Mouse (Mus musculus) gastrocnemius, postnatal 14 days (tissue): Measurements from ENCODE around the gene Ssu2. TPM values are rescaled to one million over a fixed set of nuclear protein-coding genes. Genes with fewer than 3 reads are reported as not detected.
A peak's percentile ranks its signal among the peaks of the same experiment; 100 is the strongest.

Experiments used
- DNase-seq: peaks from one replicate; pipeline ENCODE4 v3.0.0; 2021; ENCODE audit warnings: mixed read lengths
- intact Hi-C: fragments of 180-260 bp; cut with DNase I; formaldehyde crosslinking; loops from one replicate; pipeline ENCODE4 v1.15.1; 2025; ENCODE audit warnings: low total_unique reads
- total RNA-seq, 2 experiments: library from RNA; stranded (reverse); gene quantifications; 2 replicates each; pipeline ENCODE4 v1.2.3; 2021

Ssu2 gene
- total RNA-seq, 2 experiments from 2014 or later: 1.9 to 3.3 TPM

- no peak for DNase-seq
- intact Hi-C loops: no loop called here
These were observed 27.1 kb downstream of the Ssu2 start for GRCm38 (mm10) chr6:112360676-112361075.

- intact Hi-C loops: no loop called here
- no peak for DNase-seq
These were observed 28.5 kb downstream of the Ssu2 start for GRCm38 (mm10) chr6:112359341-112359740.

GRCm38 (mm10) chr6:112350452-112350851, 37.4 kb downstream of the Ssu2 start:
- intact Hi-C loops: no loop called here
- DNase-seq: no peak

GRCm38 (mm10) chr6:112339016-112339415, 48.8 kb downstream of the Ssu2 start:
- no peak for DNase-seq
- intact Hi-C loops: no loop called here

GRCm38 (mm10) chr6:112337667-112338066, 50.2 kb downstream of the Ssu2 start:
- no peak for DNase-seq
- intact Hi-C loops: no loop called here

- DNase-seq: no peak
- intact Hi-C loops: no loop called here
These were observed 53.9 kb downstream of the Ssu2 start for GRCm38 (mm10) chr6:112333930-112334329.

GRCm38 (mm10) chr6:112331223-112331598, 56.6 kb downstream of the Ssu2 start:
- DNase-seq: no peak
- intact Hi-C loops: no loop called here

- intact Hi-C loops: no loop called here
- DNase-seq: no peak
These were observed 57.2 kb downstream of the Ssu2 start for GRCm38 (mm10) chr6:112330520-112331222.

- intact Hi-C loops: no loop called here
- no peak for DNase-seq
These were observed 60.0 kb downstream of the Ssu2 start for GRCm38 (mm10) chr6:112327793-112328192.

- DNase-seq: no peak
- intact Hi-C loops: no loop called here
These were observed 62.6 kb downstream of the Ssu2 start for GRCm38 (mm10) chr6:112325213-112325612.

GRCm38 (mm10) chr6:112322916-112323315, 64.9 kb downstream of the Ssu2 start:
- DNase-seq: no peak
- intact Hi-C loops: no loop called here

- intact Hi-C loops: no loop called here
- DNase-seq: peak; percentile 34
These were observed 67.1 kb downstream of the Ssu2 start for GRCm38 (mm10) chr6:112320679-112321078.

GRCm38 (mm10) chr6:112319449-112319848, 68.4 kb downstream of the Ssu2 start:
- no peak for DNase-seq
- intact Hi-C loops: no loop called here

GRCm38 (mm10) chr6:112311385-112311784, 76.4 kb downstream of the Ssu2 start:
- DNase-seq: no peak
- intact Hi-C loops: no loop called here

- intact Hi-C loops: no loop called here
These were observed 78.4 kb downstream of the Ssu2 start for GRCm38 (mm10) chr6:112309330-112309938.

More at GRCm38 (mm10) chr6:112309330-112309938, 78.4 kb downstream of the Ssu2 start:
- DNase-seq: no peak

Other genes starting within 250 kb of the Ssu2 start
- 100 to 1,000 TPM in 1 of 2 experiments, 10 to 100 TPM in 1; 56.9 to 138 TPM for gene Lmcd1, start 114.3 kb downstream of the Ssu2 start, total RNA-seq
- gene Cav3, start 71.5 kb upstream of the Ssu2 start, total RNA-seq: 100 to 1,000 TPM; 112 to 130 TPM
- under 1 TPM; 0.11 to 0.33 TPM for gene Oxtr, start 101.9 kb upstream of the Ssu2 start, total RNA-seq